Mouse (Mus musculus) midbrain, embryonic 12.5 days (tissue): ENCODE measurements around the gene Gm45717. TPM values are rescaled to one million over a fixed set of nuclear protein-coding genes. Genes with fewer than 3 reads are reported as not detected.

ENCODE experiments used
- ATAC-seq: fragments of 200-750 bp; cut with Nextera tagmentation; 2 replicates; pipeline ENCODE4 v1.8.0; 2017; ENCODE audit warnings: low read depth, moderate TSS enrichment, moderate library complexity; ENCODE audit not compliant: low FRiP score
- H3K27ac ChIP-seq: fragments of 300-500 bp; sonication (generic); replicated peaks from 2 replicates; pipeline ENCODE4 v1.5.1; 2016; ENCODE audit warnings: mild to moderate bottlenecking
- H3K27me3 ChIP-seq: fragments of 300-500 bp; sonication (generic); 2 replicates; pipeline ENCODE4 v1.6.1; 2016; ENCODE audit warnings: mild to moderate bottlenecking
- H3K36me3 ChIP-seq: fragments of 300-500 bp; sonication (generic); 2 replicates; pipeline ENCODE4 v1.6.1; 2016
- H3K4me1 ChIP-seq: fragments of 300-500 bp; sonication (generic); 2 replicates; pipeline ENCODE4 v1.6.1; 2016
- H3K4me2 ChIP-seq: fragments of 300-500 bp; sonication (generic); replicated peaks from 2 replicates; pipeline ENCODE4 v1.6.1; 2016; ENCODE audit warnings: mild to moderate bottlenecking, moderate library complexity
- H3K4me3 ChIP-seq: fragments of 300-500 bp; sonication (generic); 2 replicates; pipeline ENCODE4 v1.5.1; 2016; ENCODE audit warnings: mild to moderate bottlenecking
- H3K9ac ChIP-seq: fragments of 300-500 bp; sonication (generic); replicated peaks from 2 replicates; pipeline ENCODE4 v1.6.1; 2016; ENCODE audit warnings: mild to moderate bottlenecking, moderate library complexity
- H3K9me3 ChIP-seq: fragments of 300-500 bp; sonication (generic); 2 replicates; pipeline ENCODE4 v1.6.1; 2016; ENCODE audit warnings: mild to moderate bottlenecking
- WGBS: fragments of 180-500 bp; shearing (Covaris S2); methylation state at CpG from one replicate; pipeline ENCODE4 v1.1.7; 2016; 5-methylcytosine and 5-hydroxymethylcytosine counted together
- polyA plus RNA-seq: library from polyadenylated mRNA; unstranded; fragments of >200 nt; fragmentation: Nextera tagmentation; extraction: Ambion mirVana; gene quantifications from 2 replicates; pipeline ENCODE4 v1.2.1, GENCODE M21; 2016

The Gm45717 gene
- polyA plus RNA-seq, 1 experiment from 2014 or later = not detected

- Histone ChIP-seq H3K27me3 (no peaks in the 10 kb centered on the region), H3K36me3 (no peaks in the 10 kb centered on the region), H3K4me1 (peaks cover 10% of the 10 kb centered on the region; the same call in 1 of the 2 replicates), H3K27ac (no peak overlapping the region), H3K4me3 (no peak overlapping the region), H3K9ac (no peak overlapping the region), H3K9me3 (no peaks in the 10 kb centered on the region), H3K4me2 (no peak overlapping the region)
- no peak for ATAC-seq
- WGBS = 24% methylated on average over 2 of the region's 2 CpGs
These were observed 5.7 kb upstream of the Gm45717 start for GRCm38 (mm10) chr7:140961416-140961815.

- ATAC-seq = no peak
These were observed 4.3 kb upstream of the Gm45717 start for GRCm38 (mm10) chr7:140960026-140960425.

GRCm38 (mm10) chr7:140959181-140959901 lies 3.6 kb upstream of the Gm45717 start:
- no peak for ATAC-seq
- no peaks in the 10 kb centered on the region for H3K36me3 ChIP-seq
- 4% methylated on average over 9 of the region's 9 CpGs for WGBS
- H3K27me3 ChIP-seq = 0 out of 2 replicates have a peak, but pooled peaks cover 4% of the 10 kb centered on the region
- H3K4me3 ChIP-seq = no peak overlapping the region
- no peak overlapping the region for H3K27ac ChIP-seq
- H3K4me1 ChIP-seq = peaks cover 25% of the 10 kb centered on the region
- H3K4me2 ChIP-seq = no peak overlapping the region
- H3K9me3 ChIP-seq = no peaks in the 10 kb centered on the region
- H3K9ac ChIP-seq = no peak overlapping the region

More at GRCm38 (mm10) chr7:140960026-140960425, 4.3 kb upstream of the Gm45717 start:
- Histone ChIP-seq H3K4me1 (peaks cover 21% of the 10 kb centered on the region), H3K9ac (no peak overlapping the region), H3K4me2 (no peak overlapping the region), H3K27me3 (no peaks in the 10 kb centered on the region), H3K27ac (no peak overlapping the region), H3K4me3 (no peak overlapping the region), H3K36me3 (no peaks in the 10 kb centered on the region), H3K9me3 (no peaks in the 10 kb centered on the region)
- 62% methylated on average over 5 of the region's 5 CpGs for WGBS

GRCm38 (mm10) chr7:140956556-140956869 lies 776 bp upstream of the Gm45717 start:
- no peak overlapping the region for H3K27ac ChIP-seq
- peaks cover 25% of the 10 kb centered on the region for H3K4me1 ChIP-seq
- H3K9me3 ChIP-seq = no peaks in the 10 kb centered on the region
- no peak for ATAC-seq
- no peak overlapping the region for H3K4me3 ChIP-seq
- 61% methylated on average over 6 of the region's 6 CpGs for WGBS
- no peaks in the 10 kb centered on the region for H3K36me3 ChIP-seq
- 0 out of 2 replicates have a peak, but pooled peaks cover 4% of the 10 kb centered on the region for H3K27me3 ChIP-seq
- no peak overlapping the region for H3K4me2 ChIP-seq
- H3K9ac ChIP-seq = no peak overlapping the region

- peak; percentile 32; the same call in 1 of the 2 replicates for ATAC-seq
- H3K9me3 ChIP-seq = no peaks in the 10 kb centered on the region
- no peak overlapping the region for H3K27ac ChIP-seq
- 0 out of 2 replicates have a peak, but pooled peaks cover 4% of the 10 kb centered on the region for H3K27me3 ChIP-seq
- H3K9ac ChIP-seq = peak overlapping the region; percentile 41
- peaks cover 36% of the 10 kb centered on the region for H3K4me1 ChIP-seq
- H3K4me2 ChIP-seq = peak overlapping the region; percentile 48
- H3K36me3 ChIP-seq = no peaks in the 10 kb centered on the region
- H3K4me3 ChIP-seq = peak overlapping the region; percentile 34
- WGBS = 7% methylated on average over 17 of the region's 17 CpGs
These were observed 395 bp downstream of the Gm45717 start for GRCm38 (mm10) chr7:140955342-140955741.

- Histone ChIP-seq H3K4me3 (peak overlapping the region; percentile 34; the same call in 1 of the 2 replicates), H3K36me3 (no peaks in the 10 kb centered on the region), H3K9ac (no peak overlapping the region; the same call in 1 of the 2 replicates), H3K4me2 (peak overlapping the region; percentile 48), H3K9me3 (no peaks in the 10 kb centered on the region), H3K27ac (no peak overlapping the region), H3K4me1 (peaks cover 40% of the 10 kb centered on the region), H3K27me3 (0 out of 2 replicates have a peak, but pooled peaks cover 4% of the 10 kb centered on the region)
- 12% methylated on average over 9 of the region's 9 CpGs for WGBS
- no peak for ATAC-seq
These were observed 1.0 kb downstream of the Gm45717 start for GRCm38 (mm10) chr7:140954733-140955071.

- ATAC-seq = no peak
- no peak overlapping the region for H3K9ac ChIP-seq
- WGBS = 65% methylated on average over 15 of the region's 15 CpGs
- 0 out of 2 replicates have a peak, but pooled peaks cover 4% of the 10 kb centered on the region for H3K27me3 ChIP-seq
- no peaks in the 10 kb centered on the region for H3K36me3 ChIP-seq
- peak overlapping the region; percentile 34; the same call in 1 of the 2 replicates for H3K4me3 ChIP-seq
- H3K4me2 ChIP-seq = peak overlapping the region; percentile 48
- peaks cover 34% of the 10 kb centered on the region for H3K4me1 ChIP-seq
- H3K9me3 ChIP-seq = no peaks in the 10 kb centered on the region
- H3K27ac ChIP-seq = no peak overlapping the region
These were observed 1.7 kb downstream of the Gm45717 start for GRCm38 (mm10) chr7:140953800-140954732.

- ATAC-seq = no peak
- H3K9me3 ChIP-seq = no peaks in the 10 kb centered on the region
- no peak overlapping the region for H3K9ac ChIP-seq
- H3K4me2 ChIP-seq = no peak overlapping the region
- 0 out of 2 replicates have a peak, but pooled peaks cover 4% of the 10 kb centered on the region for H3K27me3 ChIP-seq
- H3K4me3 ChIP-seq = no peak overlapping the region
- peaks cover 30% of the 10 kb centered on the region for H3K4me1 ChIP-seq
- no peak overlapping the region for H3K27ac ChIP-seq
- 86% methylated on average over 11 of the region's 11 CpGs for WGBS
- H3K36me3 ChIP-seq = no peaks in the 10 kb centered on the region
These were observed 2.6 kb downstream of the Gm45717 start for GRCm38 (mm10) chr7:140953133-140953532.

GRCm38 (mm10) chr7:140952441-140952840 lies 3.3 kb downstream of the Gm45717 start:
- no peak overlapping the region for H3K4me2 ChIP-seq
- H3K9me3 ChIP-seq = no peaks in the 10 kb centered on the region
- 89% methylated on average over 7 of the region's 7 CpGs for WGBS
- no peak for ATAC-seq
- H3K27ac ChIP-seq = no peak overlapping the region
- no peak overlapping the region for H3K4me3 ChIP-seq
- H3K9ac ChIP-seq = no peak overlapping the region
- peaks cover 30% of the 10 kb centered on the region for H3K4me1 ChIP-seq
- H3K36me3 ChIP-seq = no peaks in the 10 kb centered on the region
- H3K27me3 ChIP-seq = 0 out of 2 replicates have a peak, but pooled peaks cover 4% of the 10 kb centered on the region

GRCm38 (mm10) chr7:140951765-140952164 lies 4.0 kb downstream of the Gm45717 start:
- Histone ChIP-seq H3K27ac (no peak overlapping the region), H3K4me3 (no peak overlapping the region), H3K27me3 (0 out of 2 replicates have a peak, but pooled peaks cover 4% of the 10 kb centered on the region), H3K9ac (no peak overlapping the region), H3K9me3 (no peaks in the 10 kb centered on the region), H3K36me3 (no peaks in the 10 kb centered on the region; the same call in 1 of the 2 replicates), H3K4me1 (peaks cover 30% of the 10 kb centered on the region), H3K4me2 (no peak overlapping the region)
- 82% methylated on average over 6 of the region's 6 CpGs for WGBS
- no peak for ATAC-seq

- H3K4me1 ChIP-seq = peaks cover 29% of the 10 kb centered on the region
- H3K4me3 ChIP-seq = no peak overlapping the region
- WGBS = 52% methylated on average over 8 of the region's 8 CpGs
- H3K27ac ChIP-seq = no peak overlapping the region
- no peaks in the 10 kb centered on the region; the same call in 1 of the 2 replicates for H3K36me3 ChIP-seq
- 0 out of 2 replicates have a peak, but pooled peaks cover 4% of the 10 kb centered on the region for H3K27me3 ChIP-seq
- no peak for ATAC-seq
- H3K9ac ChIP-seq = no peak overlapping the region
- no peak overlapping the region for H3K4me2 ChIP-seq
- no peaks in the 10 kb centered on the region for H3K9me3 ChIP-seq
These were observed 4.7 kb downstream of the Gm45717 start for GRCm38 (mm10) chr7:140951051-140951450.
